Mouse (Mus musculus) right cerebral cortex, postnatal 14 days (tissue): ENCODE measurements around the gene 6030498E09Rik.

Experiments
- DNase-seq: peaks from one replicate; pipeline ENCODE4 v3.0.0; 2022

The 6030498E09Rik gene

DNA sequence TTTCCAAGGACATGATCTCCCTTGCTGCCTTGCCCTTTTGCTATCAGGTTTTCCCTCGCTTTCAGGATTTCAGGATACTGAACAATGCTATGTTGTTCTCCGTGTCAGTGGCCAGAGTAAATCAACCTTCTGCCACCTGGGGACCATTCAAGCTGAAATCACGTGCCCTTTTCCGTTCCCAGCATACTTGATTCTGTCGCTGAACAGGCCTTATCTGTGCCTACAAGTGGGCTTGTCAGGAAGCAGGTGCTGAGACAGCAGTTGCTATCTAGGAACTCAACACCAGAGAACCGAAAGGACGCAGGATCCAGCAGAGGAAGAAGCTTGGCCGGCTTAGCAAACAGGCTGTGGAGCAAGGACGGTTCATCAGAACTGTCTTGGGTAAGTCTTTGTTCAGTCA lies at the start of gene 6030498E09Rik:
Gene 6030498E09Rik (plus strand): TSS at position 194 of the 400 bp plus-strand sequence.
- DNase-seq, result no peak

DNA sequence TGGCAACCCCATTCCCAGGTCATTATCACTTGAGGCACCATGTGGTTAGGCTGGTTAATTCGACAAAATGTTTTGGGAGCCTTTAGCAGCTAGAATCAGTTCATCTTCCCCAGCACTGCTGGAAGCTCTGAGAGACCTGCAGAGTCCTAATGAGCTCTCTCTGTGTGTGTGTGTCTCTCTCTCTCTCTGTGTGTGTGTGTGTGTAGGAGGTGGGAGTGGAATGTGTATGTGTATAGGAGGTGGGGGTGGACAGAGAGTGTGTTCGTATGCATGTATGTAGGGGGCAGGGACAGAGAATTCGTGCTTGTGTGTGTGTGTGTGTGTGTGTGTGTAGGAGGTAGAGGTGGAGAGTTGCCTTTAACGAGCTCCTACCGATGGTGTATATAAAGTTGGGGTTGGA lies 42.4 kb upstream of the 6030498E09Rik start:
- DNase-seq, result no peak

DNA sequence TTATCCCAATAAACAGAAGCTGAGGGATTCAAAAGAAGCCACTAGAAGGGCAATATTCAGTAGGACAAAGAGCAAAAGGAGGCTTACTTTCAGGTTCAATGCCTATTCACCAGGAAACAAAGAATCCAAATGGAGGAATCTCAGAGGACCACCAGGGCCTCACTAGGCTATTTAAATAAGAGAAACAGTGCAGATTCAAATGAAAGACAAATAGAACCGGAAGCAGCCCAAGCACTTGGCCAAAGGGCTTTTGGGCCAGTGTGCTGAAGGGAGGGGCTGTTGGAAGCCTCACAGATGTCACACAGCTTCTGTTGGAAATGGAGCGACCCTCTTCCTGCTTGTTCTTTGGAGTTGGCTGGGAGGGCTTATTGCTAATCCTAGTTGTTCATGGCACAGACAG lies 41.8 kb upstream of the 6030498E09Rik start:
- no peak for DNase-seq

DNA sequence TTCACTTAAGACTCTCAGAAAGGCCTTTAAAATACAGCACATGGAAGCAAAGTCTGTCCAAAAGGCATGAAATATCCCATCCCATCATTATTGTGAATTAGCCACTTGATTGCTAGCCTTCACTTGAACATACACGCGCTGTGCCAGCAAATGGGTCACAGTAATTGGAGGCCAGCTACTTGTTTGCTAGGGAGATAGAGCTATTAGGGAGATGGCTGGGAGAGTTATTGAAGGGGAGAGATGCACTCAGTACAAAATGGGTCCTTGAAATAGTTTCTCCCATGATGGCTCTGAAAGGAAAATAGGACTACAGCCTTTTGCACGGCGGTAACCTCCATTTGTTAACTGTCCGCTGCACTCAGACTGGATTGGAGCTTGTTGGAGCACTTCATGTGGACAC lies 38.8 kb upstream of the 6030498E09Rik start:
- no peak for DNase-seq

DNA sequence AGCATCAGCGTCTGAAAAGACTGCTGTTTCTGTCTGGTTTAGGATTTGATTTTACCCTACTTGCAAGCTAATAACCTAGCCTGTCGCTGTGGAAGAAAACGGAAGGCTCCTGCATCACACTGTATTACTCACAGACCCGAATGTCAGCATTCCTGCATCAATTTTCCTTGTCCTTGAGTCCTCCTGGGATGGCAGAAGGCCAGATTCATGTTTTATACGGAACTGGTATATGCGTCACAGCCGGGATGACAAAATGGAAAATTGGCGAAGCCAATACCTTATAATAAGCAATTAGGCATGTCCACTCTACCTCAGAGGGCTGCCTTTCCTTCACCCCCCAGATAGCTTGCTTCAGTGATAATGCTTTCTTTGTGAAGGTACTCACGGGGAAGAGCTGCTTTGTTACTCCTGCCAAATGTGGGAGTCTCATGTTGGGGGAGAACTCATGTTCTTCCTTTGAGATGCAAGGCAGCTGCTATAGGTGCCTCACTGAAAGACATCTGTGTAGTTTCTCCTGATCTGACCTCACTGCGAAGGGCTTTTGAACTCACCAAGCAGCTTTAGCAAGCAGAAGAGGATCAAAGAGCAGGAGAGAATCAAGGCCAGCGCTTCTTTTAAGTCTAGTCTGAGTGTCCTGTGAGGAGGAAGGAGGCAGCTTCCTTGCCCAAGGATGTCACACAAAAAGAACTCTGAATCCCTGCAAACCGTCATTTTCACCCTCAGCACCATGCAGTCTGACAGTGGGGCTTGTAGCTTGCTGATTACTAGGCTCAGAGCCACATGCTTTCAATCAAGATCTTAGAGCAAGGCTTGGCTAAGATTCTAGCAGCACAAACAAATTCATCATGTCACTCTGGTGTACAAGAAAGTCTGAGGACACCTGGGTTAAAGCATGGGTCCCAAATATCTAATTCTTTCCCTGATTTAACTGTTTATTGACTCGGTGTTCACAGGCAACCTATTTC lies 37.3 kb upstream of the 6030498E09Rik start:
- DNase-seq, result no peak

DNA sequence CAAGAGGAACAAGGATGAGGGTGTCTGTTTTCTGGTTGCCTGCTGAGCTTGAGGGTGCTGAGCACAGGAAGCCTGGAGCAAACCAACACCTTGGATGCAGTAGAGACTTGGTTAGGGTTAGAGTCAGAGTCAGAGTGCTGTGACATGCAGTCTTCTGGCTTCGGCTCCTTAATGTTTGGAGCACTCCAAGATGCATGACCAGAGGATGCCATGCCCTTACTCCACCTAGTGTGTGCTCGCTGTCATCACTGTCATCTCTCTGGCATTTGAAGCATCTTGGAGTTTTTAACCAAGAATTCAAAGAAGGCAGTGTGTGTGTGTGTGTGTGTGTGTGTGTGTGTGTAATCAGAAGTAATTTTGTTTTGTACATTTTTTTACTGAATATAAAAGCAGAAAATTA lies 1.0 kb upstream of the 6030498E09Rik start:
- no peak for DNase-seq

DNA sequence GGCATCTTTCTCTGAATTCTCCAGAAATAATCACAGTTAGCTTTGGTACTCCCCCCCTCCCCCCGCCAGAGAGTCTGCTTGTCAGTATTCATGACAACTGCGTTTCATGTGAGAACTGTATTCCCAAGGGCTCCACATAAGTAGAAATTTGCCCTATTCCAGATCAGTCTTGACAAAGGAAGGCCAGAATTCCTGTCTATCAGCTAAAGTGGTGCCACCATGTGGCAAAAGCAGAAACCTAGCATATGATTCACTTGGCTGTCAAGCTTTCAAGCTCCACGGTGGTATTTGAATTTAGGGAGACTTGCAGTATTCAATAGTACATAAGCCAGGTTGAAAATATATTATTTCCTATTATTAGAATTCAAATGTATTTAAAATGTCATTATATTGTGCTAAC lies 585 bp upstream of the 6030498E09Rik start:
- DNase-seq, result peak; percentile 6

DNA sequence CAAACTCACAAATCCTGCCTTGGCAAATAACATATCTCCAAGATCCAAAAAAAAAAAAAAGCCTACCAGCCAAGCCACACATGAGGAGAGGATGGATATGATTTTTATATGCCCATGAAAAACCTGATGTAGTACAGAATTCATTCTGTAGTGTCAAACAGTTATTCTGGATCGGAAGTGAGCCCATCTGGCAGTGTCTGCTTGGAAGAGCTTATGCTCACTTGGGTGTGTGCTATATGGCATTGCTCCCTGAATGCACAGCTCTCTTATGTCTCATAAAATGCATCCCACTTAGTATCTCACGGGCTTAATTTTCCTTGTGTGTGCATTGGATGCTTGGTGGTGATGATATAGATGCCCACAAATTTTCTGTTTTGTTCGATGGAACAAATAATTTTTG lies 21.9 kb downstream of the 6030498E09Rik start:
- DNase-seq, result no peak

DNA sequence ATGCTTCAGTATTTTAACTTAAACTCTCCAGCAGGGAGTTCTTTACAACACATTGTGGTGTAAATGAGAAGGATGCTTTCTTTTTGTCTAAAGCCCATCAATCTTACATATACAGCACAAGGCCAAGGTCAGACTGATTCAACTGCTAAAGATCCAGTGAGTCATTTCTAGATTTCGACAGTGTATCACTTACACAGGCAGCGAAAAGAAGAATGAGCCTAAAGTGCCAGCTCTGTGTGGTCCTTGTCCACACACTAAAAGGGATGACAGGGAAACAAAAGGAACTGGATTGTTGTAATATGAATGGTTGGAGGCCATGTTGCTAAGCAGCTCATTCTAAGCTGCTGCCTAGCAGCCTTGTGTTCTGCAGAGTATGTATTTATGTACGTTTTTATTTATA lies 41.5 kb downstream of the 6030498E09Rik start:
- no peak for DNase-seq

DNA sequence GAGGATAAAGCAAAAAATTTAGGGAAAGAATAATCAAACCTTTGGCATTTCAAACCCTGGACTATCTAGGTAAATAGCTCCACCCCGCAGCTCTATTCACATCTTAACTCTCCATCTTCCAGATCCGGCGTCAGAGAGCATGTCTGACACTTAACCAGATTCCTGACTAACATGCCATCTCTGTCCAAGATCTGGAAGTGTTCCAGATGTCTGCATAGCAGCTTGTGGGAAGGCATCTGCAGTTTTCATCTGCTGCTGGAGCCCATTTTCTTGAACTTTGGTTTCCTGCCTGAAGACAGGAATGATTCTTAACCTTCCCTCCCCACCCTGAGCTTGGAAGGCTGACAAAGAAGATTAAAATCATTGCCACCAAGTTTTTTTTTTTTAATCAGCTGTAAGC lies 44.4 kb downstream of the 6030498E09Rik start:
- no peak for DNase-seq

DNA sequence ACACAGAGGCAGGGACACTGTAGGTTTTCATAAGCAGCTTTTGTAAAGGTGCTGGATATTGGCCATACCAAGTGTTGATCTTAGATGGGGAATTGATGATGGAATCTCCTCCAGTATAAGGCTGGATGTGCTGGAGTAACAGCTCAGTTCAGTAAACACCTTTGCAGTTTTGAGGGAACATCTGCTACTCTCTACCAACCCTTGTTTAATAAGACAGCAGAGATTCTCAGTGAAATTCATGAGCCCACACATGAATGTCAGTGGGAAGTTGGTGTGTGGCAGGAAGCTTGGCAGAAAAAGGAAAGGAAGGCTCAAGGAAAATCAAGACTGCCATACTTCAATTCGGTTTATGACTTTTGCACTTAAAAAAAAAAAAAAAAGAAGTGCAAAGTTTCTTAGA lies 186.1 kb downstream of the 6030498E09Rik start:
- no peak for DNase-seq

DNA sequence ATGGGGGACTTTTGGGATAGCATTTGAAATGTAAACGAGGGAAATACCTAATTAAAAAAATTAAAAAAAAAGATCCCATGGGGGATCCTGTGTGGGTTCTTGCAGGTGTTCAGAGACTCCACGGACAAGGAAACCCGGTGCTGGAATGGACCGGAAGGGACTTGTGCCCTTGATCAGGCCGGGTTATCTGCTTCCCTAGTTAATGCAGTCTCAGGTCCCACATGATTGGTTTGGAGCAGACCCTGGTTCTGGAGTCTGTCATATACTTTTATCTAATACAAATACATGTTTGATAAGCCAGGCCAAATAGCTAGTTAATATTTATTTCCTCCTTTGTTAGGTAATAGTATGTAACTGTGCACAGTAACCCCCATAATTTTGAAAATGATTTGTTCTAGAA lies 223.8 kb downstream of the 6030498E09Rik start:
- no peak for DNase-seq
